Mouse (Mus musculus): Measurements from ENCODE around the gene Gm10392. TPM values are rescaled to one million over a fixed set of nuclear protein-coding genes. Genes with fewer than 3 reads are reported as not detected.

Gene Gm10392
- polyA plus RNA-seq, 1 experiment from 2014 or later, result not detected

- WGBS, result 90% methylated on average over 4 of the region's 4 CpGs
- H3K36me3 ChIP-seq (ENCODE audit: control insufficient read depth, insufficient read depth, low read length), result peaks cover 39% of the 10 kb centered on the region
- ATAC-seq (ENCODE audit: insufficient read depth, low FRiP score), result no peak
Observed at GRCm38 (mm10) chr11:77501971-77502370, 17.0 kb downstream of the Gm10392 start.

DNA sequence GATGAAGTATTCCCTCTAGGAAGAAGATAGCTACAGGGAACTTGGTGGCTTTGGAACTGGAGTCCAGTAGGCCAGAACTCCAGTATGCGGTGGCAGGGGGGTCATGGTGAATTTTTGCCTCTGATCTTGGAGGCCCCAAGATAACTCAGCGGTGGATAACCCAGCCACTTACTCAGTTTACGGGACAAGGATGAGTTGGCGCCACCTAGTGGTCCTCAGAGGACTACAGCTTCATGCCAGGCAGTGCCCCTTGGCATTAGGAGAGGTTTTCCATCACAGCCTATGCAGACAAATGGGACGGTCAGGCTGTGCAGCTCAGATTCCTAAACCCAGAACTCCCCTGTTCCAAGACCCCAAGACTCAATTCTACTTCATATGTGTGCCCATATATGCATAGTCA lies 17.6 kb downstream of the Gm10392 start:
- Histone ChIP-seq H3K27me3 (ENCODE audit: control insufficient read depth, insufficient read depth, low read length) (no peaks in the 10 kb centered on the region), H3K4me3 (replicated peaks; ENCODE audit: low read length) (no peak overlapping the region), H3K9ac (ENCODE audit: low read length) (no peak overlapping the region), H3K27ac (ENCODE audit: low read length) (no peak overlapping the region; the same call in 1 of the 2 replicates), H3K36me3 (ENCODE audit: control insufficient read depth, insufficient read depth, low read length) (peaks cover 33% of the 10 kb centered on the region; the same call in 1 of the 2 replicates), H3K9me3 (replicated peaks; ENCODE audit: control insufficient read depth, low read length) (no peaks in the 10 kb centered on the region), H3K4me1 (ENCODE audit: control insufficient read depth, insufficient read depth, low read length) (peaks cover 24% of the 10 kb centered on the region), H3K4me2 (ENCODE audit: low read depth, low read length) (no peak overlapping the region)
- no peak; the same call in 1 of the 2 replicates for ATAC-seq (ENCODE audit: insufficient read depth, low FRiP score)
- WGBS, result 24% methylated on average over 5 of the region's 5 CpGs

More at GRCm38 (mm10) chr11:77501971-77502370, 17.0 kb downstream of the Gm10392 start:
- Histone ChIP-seq H3K4me2 (ENCODE audit: low read depth, low read length) (no peak overlapping the region), H3K27me3 (ENCODE audit: control insufficient read depth, insufficient read depth, low read length) (no peaks in the 10 kb centered on the region), H3K27ac (ENCODE audit: low read length) (no peak overlapping the region), H3K9me3 (replicated peaks; ENCODE audit: control insufficient read depth, low read length) (no peaks in the 10 kb centered on the region), H3K9ac (ENCODE audit: low read length) (no peak overlapping the region), H3K4me3 (replicated peaks; ENCODE audit: low read length) (no peak overlapping the region), H3K4me1 (ENCODE audit: control insufficient read depth, insufficient read depth, low read length) (peaks cover 21% of the 10 kb centered on the region)

- Histone ChIP-seq H3K27ac (ENCODE audit: low read length) (no peak overlapping the region; the same call in 1 of the 2 replicates), H3K27me3 (ENCODE audit: control insufficient read depth, insufficient read depth, low read length) (no peaks in the 10 kb centered on the region), H3K9ac (ENCODE audit: low read length) (no peak overlapping the region), H3K4me2 (ENCODE audit: low read depth, low read length) (no peak overlapping the region), H3K4me3 (replicated peaks; ENCODE audit: low read length) (no peak overlapping the region), H3K4me1 (ENCODE audit: control insufficient read depth, insufficient read depth, low read length) (peaks cover 31% of the 10 kb centered on the region), H3K9me3 (replicated peaks; ENCODE audit: control insufficient read depth, low read length) (no peaks in the 10 kb centered on the region), H3K36me3 (ENCODE audit: control insufficient read depth, insufficient read depth, low read length) (peaks cover 28% of the 10 kb centered on the region; the same call in 1 of the 2 replicates)
- no peak for ATAC-seq (ENCODE audit: insufficient read depth, low FRiP score)
- WGBS, result 72% methylated on average over 17 of the region's 17 CpGs
Observed at GRCm38 (mm10) chr11:77500361-77501325, 18.4 kb downstream of the Gm10392 start.

DNA sequence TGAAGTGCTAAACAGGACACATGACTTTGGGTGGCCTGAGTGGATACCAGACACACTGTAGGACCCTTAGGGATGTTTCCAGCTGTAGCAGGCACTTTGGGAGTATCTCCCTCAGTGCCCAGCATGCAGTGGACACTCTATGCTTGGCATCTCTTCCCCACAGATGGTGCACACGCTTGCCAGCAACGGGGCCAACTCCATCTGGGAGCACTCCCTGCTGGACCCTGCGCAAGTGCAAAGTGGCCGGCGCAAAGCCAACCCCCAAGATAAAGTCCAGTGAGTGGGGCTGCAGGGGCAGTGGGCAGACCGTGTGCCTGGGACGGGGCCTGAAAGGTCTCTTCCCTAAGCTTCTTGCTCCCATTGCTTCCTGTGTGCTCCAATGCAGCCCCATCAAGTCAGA lies 19.6 kb downstream of the Gm10392 start:
- H3K36me3 ChIP-seq (ENCODE audit: control insufficient read depth, insufficient read depth, low read length), result 0 out of 2 replicates have a peak, but pooled peaks cover 17% of the 10 kb centered on the region
- H3K4me1 ChIP-seq (ENCODE audit: control insufficient read depth, insufficient read depth, low read length), result peaks cover 41% of the 10 kb centered on the region
- no peaks in the 10 kb centered on the region for H3K27me3 ChIP-seq (ENCODE audit: control insufficient read depth, insufficient read depth, low read length)
- no peak overlapping the region for H3K4me2 ChIP-seq (ENCODE audit: low read depth, low read length)
- no peaks in the 10 kb centered on the region for H3K9me3 ChIP-seq (replicated peaks; ENCODE audit: control insufficient read depth, low read length)
- 84% methylated on average over 7 of the region's 7 CpGs for WGBS
- no peak overlapping the region for H3K4me3 ChIP-seq (replicated peaks; ENCODE audit: low read length)
- no peak for ATAC-seq (ENCODE audit: insufficient read depth, low FRiP score)
- H3K27ac ChIP-seq (ENCODE audit: low read length), result no peak overlapping the region
- H3K9ac ChIP-seq (ENCODE audit: low read length), result no peak overlapping the region

GRCm38 (mm10) chr11:77498261-77499139 lies 20.5 kb downstream of the Gm10392 start:
- Histone ChIP-seq H3K4me1 (ENCODE audit: control insufficient read depth, insufficient read depth, low read length) (peaks cover 46% of the 10 kb centered on the region), H3K9ac (ENCODE audit: low read length) (peak overlapping the region; percentile 35; the same call in 1 of the 2 replicates)
- 74% methylated on average over 12 of the region's 12 CpGs for WGBS

GRCm38 (mm10) chr11:77497851-77498250 lies 21.1 kb downstream of the Gm10392 start:
- ATAC-seq (ENCODE audit: insufficient read depth, low FRiP score), result no peak
- Histone ChIP-seq H3K4me2 (ENCODE audit: low read depth, low read length) (no peak overlapping the region), H3K4me3 (replicated peaks; ENCODE audit: low read length) (no peak overlapping the region), H3K27me3 (ENCODE audit: control insufficient read depth, insufficient read depth, low read length) (no peaks in the 10 kb centered on the region), H3K27ac (ENCODE audit: low read length) (peak overlapping the region; percentile 41; the same call in 1 of the 2 replicates), H3K4me1 (ENCODE audit: control insufficient read depth, insufficient read depth, low read length) (peaks cover 46% of the 10 kb centered on the region), H3K9me3 (replicated peaks; ENCODE audit: control insufficient read depth, low read length) (no peaks in the 10 kb centered on the region), H3K9ac (ENCODE audit: low read length) (0 out of 2 replicates have a peak overlapping the region, but pooled peaks have one; percentile 35), H3K36me3 (ENCODE audit: control insufficient read depth, insufficient read depth, low read length) (0 out of 2 replicates have a peak, but pooled peaks cover 11% of the 10 kb centered on the region)
- 59% methylated on average over 4 of the region's 4 CpGs for WGBS

More at GRCm38 (mm10) chr11:77498261-77499139, 20.5 kb downstream of the Gm10392 start:
- Histone ChIP-seq H3K9me3 (replicated peaks; ENCODE audit: control insufficient read depth, low read length) (no peaks in the 10 kb centered on the region), H3K4me3 (replicated peaks; ENCODE audit: low read length) (no peak overlapping the region), H3K36me3 (ENCODE audit: control insufficient read depth, insufficient read depth, low read length) (0 out of 2 replicates have a peak, but pooled peaks cover 11% of the 10 kb centered on the region), H3K27me3 (ENCODE audit: control insufficient read depth, insufficient read depth, low read length) (no peaks in the 10 kb centered on the region), H3K4me2 (ENCODE audit: low read depth, low read length) (no peak overlapping the region), H3K27ac (ENCODE audit: low read length) (peak overlapping the region; percentile 41; the same call in 1 of the 2 replicates)
- ATAC-seq (ENCODE audit: insufficient read depth, low FRiP score), result no peak

GRCm38 (mm10) chr11:77497341-77497756 lies 21.6 kb downstream of the Gm10392 start:
- peak overlapping the region; percentile 69 for H3K27ac ChIP-seq (ENCODE audit: low read length)
- 0 out of 2 replicates have a peak overlapping the region, but pooled peaks have one; percentile 1 for H3K4me2 ChIP-seq (ENCODE audit: low read depth, low read length)
- no peak overlapping the region for H3K4me3 ChIP-seq (replicated peaks; ENCODE audit: low read length)
- no peaks in the 10 kb centered on the region for H3K27me3 ChIP-seq (ENCODE audit: control insufficient read depth, insufficient read depth, low read length)
- H3K9ac ChIP-seq (ENCODE audit: low read length), result 0 out of 2 replicates have a peak overlapping the region, but pooled peaks have one; percentile 36
- no peaks in the 10 kb centered on the region for H3K9me3 ChIP-seq (replicated peaks; ENCODE audit: control insufficient read depth, low read length)
- WGBS, result 19% methylated on average over 6 of the region's 6 CpGs
- ATAC-seq (ENCODE audit: insufficient read depth, low FRiP score), result no peak
- 0 out of 2 replicates have a peak, but pooled peaks cover 11% of the 10 kb centered on the region for H3K36me3 ChIP-seq (ENCODE audit: control insufficient read depth, insufficient read depth, low read length)
- peaks cover 46% of the 10 kb centered on the region for H3K4me1 ChIP-seq (ENCODE audit: control insufficient read depth, insufficient read depth, low read length)

DNA sequence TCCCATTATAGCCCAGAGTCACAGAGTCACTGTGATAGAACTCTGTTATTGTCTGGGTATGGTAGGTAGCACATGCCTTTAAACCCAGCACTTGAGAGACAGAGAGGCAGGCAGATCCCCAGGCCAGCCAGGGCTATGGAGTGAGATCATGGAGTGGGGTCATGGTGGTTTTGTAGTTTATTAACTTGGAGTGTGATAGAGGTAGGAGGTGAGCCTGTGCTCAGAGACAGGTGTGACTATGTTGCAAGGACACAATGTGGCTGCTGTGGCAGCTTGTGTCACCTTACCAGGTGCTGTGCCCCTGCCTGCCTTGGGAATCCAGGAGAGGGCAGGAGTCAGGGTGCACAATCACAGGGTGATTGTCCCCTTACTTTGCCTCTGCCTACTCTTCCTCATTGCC lies 23.5 kb downstream of the Gm10392 start:
- Histone ChIP-seq H3K4me1 (ENCODE audit: control insufficient read depth, insufficient read depth, low read length) (peaks cover 58% of the 10 kb centered on the region), H3K27ac (ENCODE audit: low read length) (peak overlapping the region; percentile 66; the same call in 1 of the 2 replicates), H3K4me3 (replicated peaks; ENCODE audit: low read length) (no peak overlapping the region), H3K9ac (ENCODE audit: low read length) (0 out of 2 replicates have a peak overlapping the region, but pooled peaks have one; percentile 1), H3K9me3 (replicated peaks; ENCODE audit: control insufficient read depth, low read length) (no peaks in the 10 kb centered on the region), H3K36me3 (ENCODE audit: control insufficient read depth, insufficient read depth, low read length) (0 out of 2 replicates have a peak, but pooled peaks cover 4% of the 10 kb centered on the region), H3K4me2 (ENCODE audit: low read depth, low read length) (no peak overlapping the region), H3K27me3 (ENCODE audit: control insufficient read depth, insufficient read depth, low read length) (no peaks in the 10 kb centered on the region)
- no peak for ATAC-seq (ENCODE audit: insufficient read depth, low FRiP score)
